Mouse (Mus musculus) MEL (cell line): ENCODE results near the gene Nptxr.

Source experiments
- CHD1 ChIP-seq: IDR thresholded peaks from 2 replicates; pipeline ENCODE4 v1.6.1; 2012; ENCODE audit warnings: low read depth, mild to moderate bottlenecking, inconsistent platforms, low read length, improper control_type of control experiment
- CTCF ChIP-seq, 3 experiments: IDR thresholded peaks in 2 of 3; conservative IDR thresholded peaks in 1 of 3; 2 replicates each; pipeline ENCODE4 v1.5.1; 2011 to 2012; ENCODE audit warnings: low read length in 3 of 3, low read depth in 2 of 3, mild to moderate bottlenecking in 2 of 3, improper control_type of control experiment in 1 of 3, inconsistent platforms in 1 of 3, mixed read lengths in 1 of 3, moderate library complexity in 1 of 3; ENCODE audit not compliant: control insufficient read depth in 1 of 3, insufficient read depth in 1 of 3, poor library complexity in 1 of 3, severe bottlenecking in 1 of 3
- EP300 ChIP-seq, 2 experiments: IDR thresholded peaks; 2 replicates each; pipeline ENCODE4 v1.6.1; 2011; ENCODE audit warnings: improper control_type of control experiment in 2 of 2, low read length in 2 of 2, low read depth in 1 of 2, mild to moderate bottlenecking in 1 of 2
- ETS1 ChIP-seq: IDR thresholded peaks from 2 replicates; pipeline ENCODE4 v1.6.1; 2012; ENCODE audit warnings: low read depth, mild to moderate bottlenecking, inconsistent platforms, low read length, improper control_type of control experiment, moderate library complexity
- MAX ChIP-seq: IDR thresholded peaks from 2 replicates; pipeline ENCODE4 v1.6.1; 2011; ENCODE audit warnings: low read length, improper control_type of control experiment
- POLR2A ChIP-seq, 2 experiments: IDR thresholded peaks; 2 replicates each; pipeline ENCODE4 v1.6.1; 2011 to 2012; ENCODE audit warnings: low read length in 2 of 2, mild to moderate bottlenecking in 2 of 2, control low read depth in 1 of 2, improper control_type of control experiment in 1 of 2, low read depth in 1 of 2, moderate library complexity in 1 of 2; ENCODE audit not compliant: control insufficient read depth in 1 of 2, insufficient read depth in 1 of 2, poor library complexity in 1 of 2
- RCOR1 ChIP-seq: IDR thresholded peaks from 2 replicates; pipeline ENCODE4 v1.6.1; 2012; ENCODE audit warnings: low read depth, mild to moderate bottlenecking, inconsistent platforms, low read length, improper control_type of control experiment

GRCm38 (mm10) chr15:79745312-79745711, 59.3 kb downstream of the Nptxr start:
- TF ChIP-seq CTCF (IDR thresholded peaks at IDR 0.05 in 2 of 3, conservative IDR thresholded peaks at IDR 0.05 in 1 of 3; ENCODE audit: control insufficient read depth in 1 of 3, insufficient read depth in 1 of 3, low read depth in 2 of 3, low read length in 3 of 3, poor library complexity in 1 of 3, severe bottlenecking in 1 of 3) (no peak), EP300 (IDR thresholded peaks at IDR 0.05; ENCODE audit: low read depth in 1 of 2, low read length in 2 of 2) (no peak), CHD1 (no peak), ETS1 (no peak), MAX (no peak), RCOR1 (no peak), POLR2A (IDR thresholded peaks at IDR 0.05; ENCODE audit: control insufficient read depth in 1 of 2, insufficient read depth in 1 of 2, low read depth in 1 of 2, low read length in 2 of 2, poor library complexity in 1 of 2) (no peak)
